Mouse (Mus musculus) adipocyte (in vitro differentiated cells): ENCODE measurements around the gene Zfp553.

Source experiments
- DNase-seq: peaks from one replicate; pipeline ENCODE4 v3.0.0-alpha.2; 2016; ENCODE audit warnings: low spot score

The Zfp553 gene

GRCm38 (mm10) chr7:127232622-127233367, at the start of gene Zfp553, which contains the start of gene Sept1:
Gene Zfp553, plus strand, starts transcription at chr7:127233061.
Gene Sept1, minus strand, starts transcription at chr7:127233130.
- DNase-seq, result peak; percentile 71

GRCm38 (mm10) chr7:127183345-127183744, 49.5 kb upstream of the Zfp553 start:
- no peak for DNase-seq

GRCm38 (mm10) chr7:127183828-127184227, 49.0 kb upstream of the Zfp553 start:
- DNase-seq, result no peak

- DNase-seq, result no peak
Observed at GRCm38 (mm10) chr7:127184720-127185119, 48.1 kb upstream of the Zfp553 start.

GRCm38 (mm10) chr7:127185601-127186000, 47.3 kb upstream of the Zfp553 start:
- DNase-seq, result peak; percentile 48

- no peak for DNase-seq
Observed at GRCm38 (mm10) chr7:127187351-127187750, 45.5 kb upstream of the Zfp553 start.

GRCm38 (mm10) chr7:127188305-127189276, 44.3 kb upstream of the Zfp553 start:
- no peak for DNase-seq

- no peak for DNase-seq
Observed at GRCm38 (mm10) chr7:127190672-127191071, 42.2 kb upstream of the Zfp553 start.

- no peak for DNase-seq
Observed at GRCm38 (mm10) chr7:127192989-127193388, 39.9 kb upstream of the Zfp553 start.

- DNase-seq, result no peak
Observed at GRCm38 (mm10) chr7:127194011-127194632, 38.7 kb upstream of the Zfp553 start.

- no peak for DNase-seq
Observed at GRCm38 (mm10) chr7:127194633-127195029, 38.2 kb upstream of the Zfp553 start.

- DNase-seq, result peak; percentile 96
Observed at GRCm38 (mm10) chr7:127195544-127196295, 37.1 kb upstream of the Zfp553 start, which contains the start of gene Cd2bp2. Gene Cd2bp2, minus strand, starts transcription at chr7:127196050.

- DNase-seq, result no peak
Observed at GRCm38 (mm10) chr7:127196484-127196883, 36.4 kb upstream of the Zfp553 start.

GRCm38 (mm10) chr7:127206606-127207005, 26.3 kb upstream of the Zfp553 start:
- no peak for DNase-seq

- DNase-seq, result no peak
Observed at GRCm38 (mm10) chr7:127207374-127208294, 25.2 kb upstream of the Zfp553 start.

- no peak for DNase-seq
Observed at GRCm38 (mm10) chr7:127208295-127208552, 24.6 kb upstream of the Zfp553 start, which contains the start of gene Tbc1d10b. Gene Tbc1d10b, minus strand, starts transcription at chr7:127208468.

- DNase-seq, result peak; percentile 98
Observed at GRCm38 (mm10) chr7:127208553-127209438, 24.1 kb upstream of the Zfp553 start, which contains the start of gene Mylpf. Gene Mylpf, plus strand, starts transcription at chr7:127208890.

- DNase-seq, result no peak
Observed at GRCm38 (mm10) chr7:127209851-127210250, 23.0 kb upstream of the Zfp553 start.

- no peak for DNase-seq
Observed at GRCm38 (mm10) chr7:127210266-127210665, 22.6 kb upstream of the Zfp553 start.
